23 mouse cellular contexts compared by ENCODE assay signal in the genomic region with DNA sequence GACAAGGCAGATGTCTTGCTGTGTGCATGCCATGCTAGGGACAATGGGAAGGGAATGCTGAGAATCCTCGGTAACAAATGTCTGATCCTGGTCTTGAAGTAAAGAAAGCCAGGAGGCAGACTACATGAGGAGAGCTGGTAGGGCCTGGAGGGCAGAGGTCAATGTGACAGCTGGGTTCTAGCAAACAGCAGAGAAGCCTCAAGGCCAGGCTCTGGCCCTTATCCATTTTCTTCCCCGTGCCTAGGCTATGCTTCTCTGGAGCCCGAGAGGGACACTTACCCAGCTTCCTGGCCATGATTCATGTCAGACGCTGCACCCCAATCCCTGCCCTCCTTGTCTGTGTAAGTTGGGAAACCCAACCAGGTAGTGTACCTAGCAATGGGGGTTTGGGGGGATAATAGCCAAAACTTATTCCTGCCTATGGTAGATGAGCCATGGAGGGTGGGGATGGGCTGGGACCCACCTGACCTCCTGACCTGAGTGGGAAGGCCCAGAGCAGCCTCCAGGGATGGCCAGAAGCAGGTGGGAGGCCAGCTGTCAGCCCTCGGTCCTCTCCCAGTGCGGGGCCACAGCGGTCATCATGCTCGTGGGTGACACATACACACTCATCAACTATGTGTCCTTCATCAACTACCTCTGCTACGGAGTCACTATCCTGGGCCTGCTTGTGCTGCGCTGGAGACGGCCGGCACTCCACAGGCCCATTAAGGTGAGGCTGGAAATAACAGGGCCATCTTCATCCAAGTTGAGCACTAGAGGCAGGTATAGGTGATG. TPM values are rescaled to one million over a fixed set of nuclear protein-coding genes. Genes with fewer than 3 reads are reported as not detected.
DNase-seq lines count a peak whose midpoint lies in the region; ATAC-seq lines count a peak whose summit lies in the region.
"Had no signal": no experiment of that assay in that cellular context is flagged by ENCODE, and none has a peak within 500 bp of the region (broad histone marks: within the 10 kb centered on the region; RNA-seq: fewer than 3 reads in every experiment).

No protein-coding gene starts in this region.

- ATAC-seq in forebrain, embryonic 14.5 days, result 0 out of 2 replicates have a peak, but pooled peaks have one; percentile 8
- no peak for ATAC-seq in forebrain, embryonic 16.5 days
- ATAC-seq in lung, embryonic 16.5 days (ENCODE audit: low read depth), result peak; percentile 13; the same call in 1 of the 2 replicates
- no peak for ATAC-seq in midbrain, embryonic 11.5 days (ENCODE audit: low FRiP score)
- ATAC-seq: CD4-positive, CD25-positive, alpha-beta regulatory T cell, adult 4 months; forebrain, postnatal 0 days; hindbrain, postnatal 0 days had no signal

- H3K4me1 ChIP-seq in forebrain, embryonic 14.5 days (ENCODE audit: control insufficient read depth, insufficient read depth, low read length), result no peaks in the 10 kb centered on the region
- no peaks in the 10 kb centered on the region for H3K4me1 ChIP-seq in forebrain, embryonic 16.5 days (replicated peaks; ENCODE audit: control insufficient read depth, insufficient read depth, low read length)
- peaks cover 3% of the 10 kb centered on the region; the same call in 1 of the 2 replicates for H3K4me1 ChIP-seq in lung, embryonic 16.5 days (replicated peaks; ENCODE audit: control insufficient read depth, insufficient read depth, low read length)
- no peaks in the 10 kb centered on the region for H3K4me1 ChIP-seq in midbrain, embryonic 11.5 days (ENCODE audit: control insufficient read depth, insufficient read depth, low read length)
- H3K4me1 ChIP-seq: embryonic facial prominence, embryonic 12.5 days; hindbrain, embryonic 13.5 days had no signal

- no peaks in the 10 kb centered on the region for H3K9me3 ChIP-seq in forebrain, embryonic 14.5 days (replicated peaks; ENCODE audit: control insufficient read depth, low read length)
- H3K9me3 ChIP-seq in forebrain, embryonic 16.5 days (ENCODE audit: control insufficient read depth, low read length), result no peaks in the 10 kb centered on the region
- H3K9me3 ChIP-seq in lung, embryonic 16.5 days (ENCODE audit: control insufficient read depth, low read length), result no peaks in the 10 kb centered on the region
- H3K9me3 ChIP-seq in midbrain, embryonic 11.5 days (ENCODE audit: control insufficient read depth, low read length), result no peaks in the 10 kb centered on the region
- H3K9me3 ChIP-seq: embryonic facial prominence, embryonic 12.5 days; hindbrain, embryonic 13.5 days had no signal

- H3K4me2 ChIP-seq in forebrain, embryonic 14.5 days (ENCODE audit: low read length), result no peak overlapping the region
- no peak overlapping the region for H3K4me2 ChIP-seq in forebrain, embryonic 16.5 days (ENCODE audit: low read length)
- no peak overlapping the region for H3K4me2 ChIP-seq in lung, embryonic 16.5 days (ENCODE audit: low read depth, low read length)
- no peak overlapping the region for H3K4me2 ChIP-seq in midbrain, embryonic 11.5 days
- H3K4me2 ChIP-seq: embryonic facial prominence, embryonic 12.5 days; hindbrain, embryonic 13.5 days had no signal

- H3K4me3 ChIP-seq in forebrain, embryonic 14.5 days (ENCODE audit: low read depth, low read length), result no peak overlapping the region
- H3K4me3 ChIP-seq in forebrain, embryonic 16.5 days (replicated peaks; ENCODE audit: low read length), result no peak overlapping the region
- no peak overlapping the region for H3K4me3 ChIP-seq in lung, embryonic 16.5 days (ENCODE audit: low read length)
- H3K4me3 ChIP-seq in midbrain, embryonic 11.5 days (ENCODE audit: low read depth, low read length), result no peak overlapping the region
- H3K4me3 ChIP-seq: embryonic facial prominence, embryonic 12.5 days; gastrocnemius, adult 2 months; hindbrain, embryonic 13.5 days had no signal

- H3K9ac ChIP-seq in forebrain, embryonic 14.5 days (ENCODE audit: low read length), result no peak overlapping the region
- no peak overlapping the region for H3K9ac ChIP-seq in forebrain, embryonic 16.5 days (replicated peaks; ENCODE audit: low read depth, low read length)
- no peak overlapping the region for H3K9ac ChIP-seq in lung, embryonic 16.5 days (ENCODE audit: low read length)
- no peak overlapping the region for H3K9ac ChIP-seq in midbrain, embryonic 11.5 days (ENCODE audit: low read length)
- H3K9ac ChIP-seq: embryonic facial prominence, embryonic 12.5 days; forebrain, postnatal 0 days; hindbrain, embryonic 13.5 days had no signal

- peaks cover 50% of the 10 kb centered on the region for H3K36me3 ChIP-seq in forebrain, embryonic 14.5 days (ENCODE audit: control insufficient read depth, insufficient read depth, low read length)
- peaks cover 44% of the 10 kb centered on the region for H3K36me3 ChIP-seq in forebrain, embryonic 16.5 days (ENCODE audit: control insufficient read depth, insufficient read depth)
- peaks cover 15% of the 10 kb centered on the region for H3K36me3 ChIP-seq in lung, embryonic 16.5 days (ENCODE audit: control insufficient read depth, insufficient read depth, low read length)
- peaks cover 40% of the 10 kb centered on the region for H3K36me3 ChIP-seq in midbrain, embryonic 11.5 days (ENCODE audit: control insufficient read depth, insufficient read depth, low read length)
- H3K36me3 ChIP-seq: G1E had no signal

- H3K27me3 ChIP-seq in forebrain, embryonic 14.5 days (replicated peaks; ENCODE audit: control insufficient read depth, insufficient read depth, low read length), result no peaks in the 10 kb centered on the region
- no peaks in the 10 kb centered on the region for H3K27me3 ChIP-seq in forebrain, embryonic 16.5 days (replicated peaks; ENCODE audit: control insufficient read depth, insufficient read depth, low read length)
- no peaks in the 10 kb centered on the region for H3K27me3 ChIP-seq in lung, embryonic 16.5 days (ENCODE audit: control insufficient read depth, insufficient read depth, low read depth, low read length)
- H3K27me3 ChIP-seq in midbrain, embryonic 11.5 days (ENCODE audit: control insufficient read depth, insufficient read depth, low read length), result no peaks in the 10 kb centered on the region
- H3K27me3 ChIP-seq: embryonic facial prominence, embryonic 12.5 days; hindbrain, embryonic 13.5 days had no signal

- no peak overlapping the region for H3K27ac ChIP-seq in forebrain, embryonic 14.5 days (ENCODE audit: low read depth, low read length)
- no peak overlapping the region for H3K27ac ChIP-seq in forebrain, embryonic 16.5 days (ENCODE audit: low read length)
- no peak overlapping the region for H3K27ac ChIP-seq in lung, embryonic 16.5 days (ENCODE audit: low read length)
- no peak overlapping the region for H3K27ac ChIP-seq in midbrain, embryonic 11.5 days (ENCODE audit: low read depth, low read length)
- H3K27ac ChIP-seq: embryonic facial prominence, embryonic 12.5 days; gastrocnemius, adult 2 months; hindbrain, embryonic 13.5 days; hindbrain, postnatal 0 days had no signal

- peak; percentile 31 to 73 for DNase-seq in adrenal gland, adult (ENCODE audit: inconsistent age in 2 of 2, low spot score in 1 of 2)
- no peak for DNase-seq in adrenal gland, adult 18-20 months (ENCODE audit: low spot score in 2 of 2)
- no peak for DNase-seq in forebrain, embryonic 14.5 days (ENCODE audit: low spot score)
- DNase-seq in lung, postnatal 25 days (ENCODE audit: low spot score), result peak; percentile 49
- DNase-seq in midbrain, embryonic 11.5 days (ENCODE audit: low spot score, missing footprints), result no peak
- no peak for DNase-seq in retina, embryonic 14.5 days (ENCODE audit: low spot score)
- DNase-seq: B cell, adult 2 months; cerebellum, adult 11 months; cerebellum, adult 8-10 months; cerebellum, postnatal 14 days; forebrain, postnatal 0 days; gastrocnemius, adult 2 months; gastrocnemius, postnatal 36 days; heart, adult 11 months; heart, postnatal 14 days had no signal

- 97% methylated on average over 12 of the region's 12 CpGs for WGBS in forebrain, embryonic 14.5 days
- 95% methylated on average over 12 of the region's 12 CpGs for WGBS in forebrain, embryonic 16.5 days
- WGBS in lung, embryonic 16.5 days, result 78% methylated on average over 12 of the region's 12 CpGs
- 92% methylated on average over 12 of the region's 12 CpGs for WGBS in midbrain, embryonic 11.5 days

RNA-seq across cellular contexts. Expression of gene Slc7a10, which starts 13.0 kb away (rescaled TPM):
- total RNA-seq in adrenal gland, adult 18-20 months (2021), result 10 to 100 TPM in 1 of 2 experiments, 1 to 10 TPM in 1; 8.6 to 19.4 TPM
- 2.1 and 4.2 TPM in 2 replicates for polyA plus RNA-seq in forebrain, embryonic 14.5 days (2014; fragmentation: Nextera tagmentation; extraction: Ambion mirVana)
- 6.3 and 7.3 TPM in 2 replicates for polyA plus RNA-seq in forebrain, embryonic 16.5 days (2015; fragmentation: Nextera tagmentation; extraction: Ambion mirVana)
- 5.3 and 6.2 TPM in 2 replicates for polyA plus RNA-seq in lung, embryonic 16.5 days (2015; fragmentation: Nextera tagmentation; extraction: Ambion mirVana)
- 0.31 and 0.66 TPM in 2 replicates for polyA plus RNA-seq in midbrain, embryonic 11.5 days (2014; fragmentation: Nextera tagmentation; extraction: Ambion mirVana)
- total RNA-seq: hematopoietic stem cell, adult 5-6 weeks had no signal
- polyA plus RNA-seq: G1E had no signal

RNA-seq across cellular contexts. Expression of gene Lrp3, which starts 16.1 kb away (rescaled TPM):
- total RNA-seq in adrenal gland, adult 18-20 months (2021), result 10 to 100 TPM; 17.7 to 20.0 TPM
- 21.4 and 22.3 TPM in 2 replicates for polyA plus RNA-seq in forebrain, embryonic 14.5 days (2014; fragmentation: Nextera tagmentation; extraction: Ambion mirVana)
- polyA plus RNA-seq in forebrain, embryonic 16.5 days (2015; fragmentation: Nextera tagmentation; extraction: Ambion mirVana), result 20.3 and 27.3 TPM in 2 replicates
- 5.9 and 6.7 TPM in 2 replicates for polyA plus RNA-seq in lung, embryonic 16.5 days (2015; fragmentation: Nextera tagmentation; extraction: Ambion mirVana)
- 15.2 and 17.3 TPM in 2 replicates for polyA plus RNA-seq in midbrain, embryonic 11.5 days (2014; fragmentation: Nextera tagmentation; extraction: Ambion mirVana)
- total RNA-seq: hematopoietic stem cell, adult 5-6 weeks had no signal
- polyA plus RNA-seq: G1E had no signal

Comparison
In these comparisons a context has a peak if more than half of its experiments do, and no peak if none do; other contexts are left out.
1. DNase-seq: peak in adrenal gland, adult (2 of 2) and lung, postnatal 25 days (single experiment); none in adrenal gland, adult 18-20 months (0 of 2), forebrain, embryonic 14.5 days (single experiment), midbrain, embryonic 11.5 days (single experiment) and retina, embryonic 14.5 days (single experiment).
2. ATAC-seq: peak in forebrain, embryonic 14.5 days (single experiment) and lung, embryonic 16.5 days (single experiment); none in forebrain, embryonic 16.5 days (single experiment) and midbrain, embryonic 11.5 days (single experiment).